Mouse (Mus musculus): ENCODE results near the gene Psme1.

GRCm38 (mm10) chr14:55581981-55582681 is 4.2 kb downstream of the Psme1 start:
- TF ChIP-seq CTCF (IDR thresholded peaks at IDR 0.05; ENCODE audit: low read depth, low read length): peak; percentile 54
- TF ChIP-seq POLR2A (IDR thresholded peaks at IDR 0.05; ENCODE audit: insufficient read depth, low read length): no peak
